Mouse (Mus musculus) heart, adult 2 months (tissue): ENCODE measurements around the gene Txnrd1.

Experiments
- CTCF ChIP-seq: fragments of 200-600 bp; IDR thresholded peaks from 2 replicates; pipeline ENCODE4 v1.8.1; 2022; ENCODE audit warnings: antibody characterized with exemption, mild to moderate bottlenecking, moderate library complexity
- POLR2A ChIP-seq: fragments of 200-500 bp; IDR thresholded peaks from 2 replicates; pipeline ENCODE4 v1.6.1; 2011; ENCODE audit warnings: mild to moderate bottlenecking, low read depth, low read length, control low read depth; ENCODE audit not compliant: insufficient read depth

GRCm38 (mm10) chr10:82805111-82805510, 28.6 kb upstream of the Txnrd1 start:
- TF ChIP-seq CTCF (no peak), POLR2A (no peak)
